Mouse (Mus musculus): ENCODE data around the gene Gm15557. TPM values are rescaled to one million over a fixed set of nuclear protein-coding genes. Genes with fewer than 3 reads are reported as not detected.

The Gm15557 gene
- polyA plus RNA-seq, 1 experiment: not detected

GRCm38 (mm10) chr2:155959981-155960380 lies 19.5 kb downstream of the Gm15557 start:
- TF ChIP-seq POLR2A (IDR thresholded peaks at IDR 0.05; ENCODE audit: borderline replicate concordance, insufficient read depth, low read length): no peak
- TF ChIP-seq CTCF (IDR thresholded peaks at IDR 0.05; ENCODE audit: borderline replicate concordance, insufficient read depth, low read depth, low read length): no peak
- no peaks in the 10 kb centered on the region; the same call in none of the 2 replicates for H3K4me1 ChIP-seq (ENCODE audit: control insufficient read depth, insufficient read depth, low read length)
- no peaks in the 10 kb centered on the region for H3K27me3 ChIP-seq (ENCODE audit: control insufficient read depth, insufficient read depth, low read length)
- H3K4me3 ChIP-seq (replicated peaks; ENCODE audit: insufficient read depth, low read depth, low read length): no peak overlapping the region
- WGBS: 78% methylated on average over 5 of the region's 5 CpGs
- DNase-seq: no peak
- no peak overlapping the region for H3K27ac ChIP-seq (ENCODE audit: insufficient read depth, low read length)

GRCm38 (mm10) chr2:155961862-155962261 lies 21.3 kb downstream of the Gm15557 start:
- WGBS: 44% methylated on average over 10 of the region's 10 CpGs
- H3K4me3 ChIP-seq (replicated peaks; ENCODE audit: insufficient read depth, low read depth, low read length): no peak overlapping the region
- no peaks in the 10 kb centered on the region; the same call in none of the 2 replicates for H3K4me1 ChIP-seq (ENCODE audit: control insufficient read depth, insufficient read depth, low read length)
- no peak for DNase-seq
- no peaks in the 10 kb centered on the region for H3K27me3 ChIP-seq (ENCODE audit: control insufficient read depth, insufficient read depth, low read length)
- H3K27ac ChIP-seq (ENCODE audit: insufficient read depth, low read length): no peak overlapping the region
- no peak for TF ChIP-seq POLR2A (IDR thresholded peaks at IDR 0.05; ENCODE audit: borderline replicate concordance, insufficient read depth, low read length)
- TF ChIP-seq CTCF (IDR thresholded peaks at IDR 0.05; ENCODE audit: borderline replicate concordance, insufficient read depth, low read depth, low read length): no peak

- DNase-seq: peak in 1 of 2 experiments; percentile 58
- H3K27me3 ChIP-seq (ENCODE audit: control insufficient read depth, insufficient read depth, low read length): no peaks in the 10 kb centered on the region
- H3K4me1 ChIP-seq (ENCODE audit: control insufficient read depth, insufficient read depth, low read length): no peaks in the 10 kb centered on the region; the same call in 1 of the 2 replicates
- TF ChIP-seq POLR2A (IDR thresholded peaks at IDR 0.05; ENCODE audit: borderline replicate concordance, insufficient read depth, low read length) (no peak), CTCF (IDR thresholded peaks at IDR 0.05; ENCODE audit: borderline replicate concordance, insufficient read depth, low read depth, low read length) (peak; percentile 31; the same call in 1 of the 2 replicates)
- H3K27ac ChIP-seq (ENCODE audit: insufficient read depth, low read length): no peak overlapping the region
- 13% methylated on average over 1 of the region's 1 CpGs for WGBS
- no peak overlapping the region for H3K4me3 ChIP-seq (replicated peaks; ENCODE audit: insufficient read depth, low read depth, low read length)
Observed at GRCm38 (mm10) chr2:155962991-155963390, 22.5 kb downstream of the Gm15557 start.

GRCm38 (mm10) chr2:155973348-155973747 lies 32.8 kb downstream of the Gm15557 start:
- Histone ChIP-seq H3K4me1 (ENCODE audit: control insufficient read depth, insufficient read depth, low read length) (no peaks in the 10 kb centered on the region), H3K27ac (ENCODE audit: insufficient read depth, low read length) (no peak overlapping the region), H3K27me3 (ENCODE audit: control insufficient read depth, insufficient read depth, low read length) (no peaks in the 10 kb centered on the region), H3K4me3 (replicated peaks; ENCODE audit: insufficient read depth, low read depth, low read length) (no peak overlapping the region)
- 91% methylated on average over 6 of the region's 6 CpGs for WGBS
- no peak for DNase-seq
- TF ChIP-seq CTCF (IDR thresholded peaks at IDR 0.05; ENCODE audit: borderline replicate concordance, insufficient read depth, low read depth, low read length) (no peak), POLR2A (IDR thresholded peaks at IDR 0.05; ENCODE audit: borderline replicate concordance, insufficient read depth, low read length) (no peak)

DNA sequence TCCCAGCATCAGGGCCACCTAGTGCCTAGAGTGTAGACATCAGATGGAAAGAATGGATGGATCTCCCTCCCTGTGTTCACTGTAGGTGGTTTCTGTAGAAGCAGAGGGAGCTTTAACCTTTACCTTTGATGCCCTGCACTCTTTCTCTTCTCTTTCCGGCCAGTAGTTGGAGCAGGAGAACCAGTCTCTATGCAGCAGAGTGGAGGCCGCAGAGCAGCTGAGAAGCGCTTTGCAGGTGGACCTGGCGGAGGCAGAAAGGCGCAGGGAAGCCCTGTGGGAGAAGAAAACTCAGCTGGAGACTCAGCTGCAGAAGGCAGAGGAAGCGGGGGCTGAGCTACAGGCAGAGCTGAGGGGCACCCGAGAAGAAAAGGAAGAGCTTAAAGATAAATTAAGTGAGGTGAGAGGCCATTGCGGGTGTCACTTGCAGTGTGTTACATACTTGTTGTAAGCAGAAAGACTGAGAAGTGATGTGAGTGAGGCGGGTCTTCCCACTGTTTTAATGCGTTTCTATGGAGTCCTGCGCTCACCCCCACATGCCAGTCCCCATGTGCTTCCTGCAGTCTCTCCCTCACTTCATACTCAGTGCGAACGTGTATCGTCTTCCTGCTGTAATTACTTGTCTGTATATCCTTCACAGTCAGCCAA lies 33.7 kb downstream of the Gm15557 start:
- Histone ChIP-seq H3K27ac (ENCODE audit: insufficient read depth, low read length) (no peak overlapping the region), H3K4me3 (replicated peaks; ENCODE audit: insufficient read depth, low read depth, low read length) (no peak overlapping the region), H3K4me1 (ENCODE audit: control insufficient read depth, insufficient read depth, low read length) (no peaks in the 10 kb centered on the region), H3K27me3 (ENCODE audit: control insufficient read depth, insufficient read depth, low read length) (no peaks in the 10 kb centered on the region)
- no peak for DNase-seq
- TF ChIP-seq POLR2A (IDR thresholded peaks at IDR 0.05; ENCODE audit: borderline replicate concordance, insufficient read depth, low read length) (no peak), CTCF (IDR thresholded peaks at IDR 0.05; ENCODE audit: borderline replicate concordance, insufficient read depth, low read depth, low read length) (peak; percentile 16; the same call in 1 of the 2 replicates)
- WGBS: 75% methylated on average over 14 of the region's 14 CpGs

GRCm38 (mm10) chr2:155979328-155979991 lies 38.9 kb downstream of the Gm15557 start:
- no peaks in the 10 kb centered on the region for H3K4me1 ChIP-seq (ENCODE audit: control insufficient read depth, insufficient read depth, low read length)
- TF ChIP-seq POLR2A (IDR thresholded peaks at IDR 0.05; ENCODE audit: borderline replicate concordance, insufficient read depth, low read length) (no peak), CTCF (IDR thresholded peaks at IDR 0.05; ENCODE audit: borderline replicate concordance, insufficient read depth, low read depth, low read length) (no peak)
- WGBS: 88% methylated on average over 5 of the region's 5 CpGs
- no peak overlapping the region for H3K27ac ChIP-seq (ENCODE audit: insufficient read depth, low read length)
- no peak overlapping the region for H3K4me3 ChIP-seq (replicated peaks; ENCODE audit: insufficient read depth, low read depth, low read length)
- DNase-seq: no peak
- no peaks in the 10 kb centered on the region for H3K27me3 ChIP-seq (ENCODE audit: control insufficient read depth, insufficient read depth, low read length)

DNA sequence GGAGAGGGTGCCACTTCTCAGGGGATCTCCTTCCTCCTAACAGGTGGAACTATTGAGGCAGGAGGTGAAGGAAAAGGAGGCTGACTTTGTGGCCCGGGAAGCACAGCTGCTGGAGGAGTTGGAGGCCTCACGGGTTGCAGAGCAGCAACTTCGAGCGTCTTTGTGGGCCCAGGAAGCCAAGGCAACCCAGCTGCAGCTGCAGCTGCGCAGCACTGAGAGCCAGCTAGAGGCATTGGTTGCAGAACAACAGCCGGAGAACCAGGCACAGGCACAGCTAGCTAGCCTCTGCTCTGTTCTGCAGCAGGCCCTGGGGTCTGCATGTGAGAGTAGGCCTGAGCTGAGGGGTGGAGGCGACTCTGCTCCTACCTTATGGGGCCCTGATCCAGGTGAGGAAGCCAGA lies 45.2 kb downstream of the Gm15557 start:
- no peaks in the 10 kb centered on the region for H3K27me3 ChIP-seq (ENCODE audit: control insufficient read depth, insufficient read depth, low read length)
- H3K4me3 ChIP-seq (replicated peaks; ENCODE audit: insufficient read depth, low read depth, low read length): no peak overlapping the region
- H3K27ac ChIP-seq (ENCODE audit: insufficient read depth, low read length): no peak overlapping the region
- 93% methylated on average over 7 of the region's 7 CpGs for WGBS
- no peak for DNase-seq
- TF ChIP-seq CTCF (IDR thresholded peaks at IDR 0.05; ENCODE audit: borderline replicate concordance, insufficient read depth, low read depth, low read length) (no peak), POLR2A (IDR thresholded peaks at IDR 0.05; ENCODE audit: borderline replicate concordance, insufficient read depth, low read length) (no peak)
- H3K4me1 ChIP-seq (ENCODE audit: control insufficient read depth, insufficient read depth, low read length): peaks cover 18% of the 10 kb centered on the region

DNA sequence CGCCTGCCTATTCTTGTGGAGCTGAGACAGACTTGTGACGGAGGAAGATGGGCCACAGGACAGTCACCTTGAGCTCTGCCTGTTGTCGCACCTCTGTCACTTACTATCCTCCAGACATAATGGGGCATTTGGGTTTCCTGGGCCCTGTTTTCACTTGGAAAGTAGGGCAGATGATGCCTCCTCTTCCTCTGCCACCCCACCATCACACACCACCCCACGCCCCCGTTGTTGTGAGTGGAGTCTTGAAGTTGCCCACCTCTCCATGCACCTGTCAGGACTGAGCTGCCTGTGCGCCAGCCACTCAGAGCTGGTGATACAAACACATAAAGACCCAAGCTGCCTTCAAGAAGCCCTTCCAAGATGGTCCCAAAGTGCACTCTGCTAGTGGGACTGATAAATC lies 46.6 kb downstream of the Gm15557 start:
- H3K27ac ChIP-seq (ENCODE audit: insufficient read depth, low read length): no peak overlapping the region
- H3K27me3 ChIP-seq (ENCODE audit: control insufficient read depth, insufficient read depth, low read length): no peaks in the 10 kb centered on the region
- TF ChIP-seq POLR2A (IDR thresholded peaks at IDR 0.05; ENCODE audit: borderline replicate concordance, insufficient read depth, low read length) (no peak), CTCF (IDR thresholded peaks at IDR 0.05; ENCODE audit: borderline replicate concordance, insufficient read depth, low read depth, low read length) (no peak)
- H3K4me1 ChIP-seq (ENCODE audit: control insufficient read depth, insufficient read depth, low read length): peaks cover 27% of the 10 kb centered on the region
- no peak for DNase-seq
- 96% methylated on average over 6 of the region's 6 CpGs for WGBS
- no peak overlapping the region for H3K4me3 ChIP-seq (replicated peaks; ENCODE audit: insufficient read depth, low read depth, low read length)

All from cerebellum, adult 2 months (tissue).